23 mouse cellular contexts compared by ENCODE assay signal in the genomic region with DNA sequence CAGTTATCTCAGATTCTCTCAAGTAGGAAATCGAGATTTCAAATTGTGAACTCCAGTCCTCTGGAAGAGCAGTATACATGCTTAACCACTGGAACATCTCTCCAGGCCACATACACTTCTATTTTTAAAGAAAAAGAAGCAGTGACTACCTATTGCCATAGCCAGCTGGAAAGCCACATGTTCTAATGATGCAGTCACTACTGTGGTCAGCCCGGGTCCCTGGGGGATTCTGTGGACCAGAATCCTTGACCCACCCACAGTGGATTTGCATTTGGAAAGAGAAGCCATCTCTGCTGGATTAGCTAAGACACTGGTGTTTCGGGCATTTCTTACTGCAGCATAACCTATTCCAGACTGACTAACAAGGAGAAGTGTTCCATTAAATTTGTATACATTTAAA. TPM values are rescaled to one million over a fixed set of nuclear protein-coding genes. Genes with fewer than 3 reads are reported as not detected.
A peak's percentile ranks its signal among the peaks of the same experiment; 100 is the strongest.
DNase-seq lines count a peak whose midpoint lies in the region; ATAC-seq and TF ChIP-seq lines count a peak whose summit lies in the region.
"Had no signal": no experiment of that assay in that cellular context is flagged by ENCODE, and none has a peak within 500 bp of the region (broad histone marks: within the 10 kb centered on the region; RNA-seq: fewer than 3 reads in every experiment).

No protein-coding gene starts in this region.

- peak; percentile 78 for DNase-seq in heart, adult 11 months
- DNase-seq in heart, postnatal 14 days: no peak
- DNase-seq in midbrain, postnatal 0 days (ENCODE audit: low spot score): no peak
- DNase-seq in kidney, adult 9 months: no peak
- DNase-seq in lung, postnatal 4 days: no peak
- DNase-seq: adrenal gland, postnatal 14 days; cerebellum, adult 8-10 months; gastrocnemius, adult 2 months; kidney, postnatal 25 days; liver; lung, postnatal 36 days; right cerebral cortex, postnatal 14 days; thymus, postnatal 14 days had no signal

- intact Hi-C loops in heart, postnatal 14 days (cut with DNase I): loop anchor here (5.0 kb wide), 1 partner anchor 95 kb away; no protein-coding TSS in a partner anchor

- H3K4me2 ChIP-seq in midbrain, embryonic 13.5 days (replicated peaks): no peak overlapping the region
- no peak overlapping the region for H3K4me2 ChIP-seq in midbrain, postnatal 0 days (ENCODE audit: low read depth, low read length, poor library complexity, severe bottlenecking)
- no peak overlapping the region for H3K4me2 ChIP-seq in hindbrain, embryonic 12.5 days (replicated peaks)
- H3K4me2 ChIP-seq: liver, embryonic 15.5 days; lung, embryonic 15.5 days; neural tube, embryonic 15.5 days had no signal

- peaks cover 2% of the 10 kb centered on the region; the same call in 1 of the 2 replicates for H3K27me3 ChIP-seq in midbrain, embryonic 13.5 days
- no peaks in the 10 kb centered on the region for H3K27me3 ChIP-seq in midbrain, postnatal 0 days (ENCODE audit: insufficient read depth, low read length)
- H3K27me3 ChIP-seq in hindbrain, embryonic 12.5 days: no peaks in the 10 kb centered on the region; the same call in 1 of the 2 replicates
- H3K27me3 ChIP-seq: liver, embryonic 15.5 days; lung, embryonic 15.5 days had no signal

- no peaks in the 10 kb centered on the region for H3K9me3 ChIP-seq in midbrain, embryonic 13.5 days
- no peaks in the 10 kb centered on the region for H3K9me3 ChIP-seq in midbrain, postnatal 0 days (ENCODE audit: low read length)
- no peaks in the 10 kb centered on the region for H3K9me3 ChIP-seq in hindbrain, embryonic 12.5 days (replicated peaks)
- H3K9me3 ChIP-seq: heart, embryonic 10.5 days; limb, embryonic 10.5 days; liver, embryonic 15.5 days; lung, embryonic 15.5 days; neural tube, embryonic 15.5 days had no signal

- no peak for TF ChIP-seq CTCF in midbrain, postnatal 0 days (IDR thresholded peaks at IDR 0.05)

- H3K4me3 ChIP-seq in midbrain, embryonic 13.5 days (replicated peaks): no peak overlapping the region
- no peak overlapping the region for H3K4me3 ChIP-seq in midbrain, postnatal 0 days (ENCODE audit: low read depth, low read length)
- no peak overlapping the region for H3K4me3 ChIP-seq in hindbrain, embryonic 12.5 days
- H3K4me3 ChIP-seq: gastrocnemius, adult 2 months; heart, embryonic 10.5 days; layer of hippocampus, adult 2 months; limb, embryonic 10.5 days; liver, embryonic 15.5 days; lung, embryonic 15.5 days; neural tube, embryonic 15.5 days had no signal

- H3K36me3 ChIP-seq in midbrain, embryonic 13.5 days: no peaks in the 10 kb centered on the region
- no peaks in the 10 kb centered on the region for H3K36me3 ChIP-seq in midbrain, postnatal 0 days (ENCODE audit: insufficient read depth, low read length)
- H3K36me3 ChIP-seq in hindbrain, embryonic 12.5 days: no peaks in the 10 kb centered on the region
- H3K36me3 ChIP-seq: heart, embryonic 10.5 days; limb, embryonic 10.5 days; liver, embryonic 15.5 days; lung, embryonic 15.5 days; neural tube, embryonic 15.5 days had no signal

- peaks cover 55% of the 10 kb centered on the region for H3K4me1 ChIP-seq in midbrain, embryonic 13.5 days (replicated peaks)
- H3K4me1 ChIP-seq in midbrain, postnatal 0 days (ENCODE audit: insufficient read depth, low read length): peaks cover 5% of the 10 kb centered on the region
- peaks cover 66% of the 10 kb centered on the region for H3K4me1 ChIP-seq in hindbrain, embryonic 12.5 days

- ATAC-seq in midbrain, embryonic 13.5 days: no peak
- no peak for ATAC-seq in midbrain, postnatal 0 days (ENCODE audit: low FRiP score)
- ATAC-seq in hindbrain, embryonic 12.5 days (ENCODE audit: low FRiP score): no peak
- ATAC-seq: intestine, embryonic 16.5 days had no signal

- H3K9ac ChIP-seq in midbrain, embryonic 13.5 days (replicated peaks): no peak overlapping the region
- no peak overlapping the region for H3K9ac ChIP-seq in midbrain, postnatal 0 days (replicated peaks; ENCODE audit: low read length, poor library complexity, severe bottlenecking)
- H3K9ac ChIP-seq in hindbrain, embryonic 12.5 days: no peak overlapping the region
- H3K9ac ChIP-seq: liver, embryonic 15.5 days; lung, embryonic 15.5 days; neural tube, embryonic 15.5 days had no signal

- 44% methylated on average over 3 of the region's 3 CpGs for WGBS in midbrain, embryonic 13.5 days
- WGBS in midbrain, postnatal 0 days: 55% methylated on average over 3 of the region's 3 CpGs
- WGBS in hindbrain, embryonic 12.5 days: 66% methylated on average over 3 of the region's 3 CpGs

- H3K27ac ChIP-seq in midbrain, embryonic 13.5 days: 0 out of 2 replicates have a peak overlapping the region, but pooled peaks have one; percentile 36
- H3K27ac ChIP-seq in midbrain, postnatal 0 days (ENCODE audit: low read depth, low read length): no peak overlapping the region
- H3K27ac ChIP-seq in hindbrain, embryonic 12.5 days: peak overlapping the region; percentile 76
- H3K27ac ChIP-seq: gastrocnemius, adult 2 months; heart, embryonic 10.5 days; layer of hippocampus, adult 2 months; limb, embryonic 10.5 days; liver, embryonic 15.5 days; lung, embryonic 15.5 days; neural tube, embryonic 15.5 days had no signal

RNA-seq across cellular contexts. Expression of gene Rassf4, which starts 6.4 kb away (rescaled TPM):
- 1 to 10 TPM; 7.7 TPM for total RNA-seq in heart, postnatal 14 days (2021)
- polyA plus RNA-seq in midbrain, embryonic 13.5 days (2015; fragmentation: Nextera tagmentation; extraction: Ambion mirVana): 15.3 and 21.8 TPM in 2 replicates
- total RNA-seq in midbrain, postnatal 0 days (2014; rRNA removed): 6.7 and 7.0 TPM in 2 replicates
- 8.1 and 10.4 TPM in 2 replicates for polyA plus RNA-seq in midbrain, postnatal 0 days (2015; fragmentation: Nextera tagmentation; extraction: Ambion mirVana)
- 38.7 and 46.7 TPM in 2 replicates for polyA plus RNA-seq in hindbrain, embryonic 12.5 days (2016; fragmentation: Nextera tagmentation; extraction: Ambion mirVana)

RNA-seq across cellular contexts. Expression of gene Depp1, which starts 17.0 kb away (rescaled TPM):
- 100 to 1,000 TPM in 1 of 2 experiments, 10 to 100 TPM in 1; 99.4 to 129 TPM for total RNA-seq in heart, postnatal 14 days (2021)
- polyA plus RNA-seq in midbrain, embryonic 13.5 days (2015; fragmentation: Nextera tagmentation; extraction: Ambion mirVana): 5.0 and 6.0 TPM in 2 replicates
- total RNA-seq in midbrain, postnatal 0 days (2014; rRNA removed): 1.4 and 5.0 TPM in 2 replicates
- polyA plus RNA-seq in midbrain, postnatal 0 days (2015; fragmentation: Nextera tagmentation; extraction: Ambion mirVana): 3.1 TPM in 2 replicates
- 9.5 and 9.7 TPM in 2 replicates for polyA plus RNA-seq in hindbrain, embryonic 12.5 days (2016; fragmentation: Nextera tagmentation; extraction: Ambion mirVana)

RNA-seq across cellular contexts. Expression of gene Zfp422, which starts 38.6 kb away (rescaled TPM):
- 10 to 100 TPM; 28.9 to 29.5 TPM for total RNA-seq in heart, postnatal 14 days (2021)
- polyA plus RNA-seq in midbrain, embryonic 13.5 days (2015; fragmentation: Nextera tagmentation; extraction: Ambion mirVana): 237 and 241 TPM in 2 replicates
- total RNA-seq in midbrain, postnatal 0 days (2014; rRNA removed): 62.8 and 64.5 TPM in 2 replicates
- polyA plus RNA-seq in midbrain, postnatal 0 days (2015; fragmentation: Nextera tagmentation; extraction: Ambion mirVana): 95.0 and 96.4 TPM in 2 replicates
- polyA plus RNA-seq in hindbrain, embryonic 12.5 days (2016; fragmentation: Nextera tagmentation; extraction: Ambion mirVana): 237 and 251 TPM in 2 replicates

RNA-seq across cellular contexts. Expression of gene Tmem72, which starts 49.3 kb away (rescaled TPM):
- total RNA-seq in heart, postnatal 14 days (2021): under 1 TPM; 0.02 to 0.05 TPM
- polyA plus RNA-seq in midbrain, embryonic 13.5 days (2015; fragmentation: Nextera tagmentation; extraction: Ambion mirVana): 0.10 and 0.23 TPM in 2 replicates
- total RNA-seq in midbrain, postnatal 0 days (2014; rRNA removed): 0.19 and 1.4 TPM in 2 replicates
- polyA plus RNA-seq in midbrain, postnatal 0 days (2015; fragmentation: Nextera tagmentation; extraction: Ambion mirVana): 0.02 and 0.14 TPM in 2 replicates
- 0.10 and 0.12 TPM in 2 replicates for polyA plus RNA-seq in hindbrain, embryonic 12.5 days (2016; fragmentation: Nextera tagmentation; extraction: Ambion mirVana)
- total RNA-seq: hematopoietic stem cell, adult 5-6 weeks had no signal
